Mouse (Mus musculus) cerebellum, postnatal 36 days (tissue): ENCODE measurements around the gene Filip1l.
A peak's percentile ranks its signal among the peaks of the same experiment; 100 is the strongest.

ENCODE experiments used
- DNase-seq, 2 experiments: peaks; one replicate each; pipeline ENCODE4 v3.0.0; 2021 to 2022; ENCODE audit warnings: mixed read lengths in 2 of 2

The Filip1l gene

GRCm38 (mm10) chr16:57352751-57353150 lies at the start of gene Filip1l:
TSS of gene Filip1l (plus strand) at chr16:57353093.
- DNase-seq: no peak

GRCm38 (mm10) chr16:57303716-57304115 lies 49.2 kb upstream of the Filip1l start:
- no peak for DNase-seq

- no peak for DNase-seq
These were observed 47.4 kb upstream of the Filip1l start for GRCm38 (mm10) chr16:57305463-57305862.

GRCm38 (mm10) chr16:57312130-57312529 lies 40.8 kb upstream of the Filip1l start:
- DNase-seq: no peak

GRCm38 (mm10) chr16:57313487-57313886 lies 39.4 kb upstream of the Filip1l start:
- DNase-seq: no peak

- DNase-seq: no peak
These were observed 38.7 kb upstream of the Filip1l start for GRCm38 (mm10) chr16:57314236-57314635.

GRCm38 (mm10) chr16:57315026-57315425 lies 37.9 kb upstream of the Filip1l start:
- DNase-seq: no peak

GRCm38 (mm10) chr16:57317127-57317526 lies 35.8 kb upstream of the Filip1l start:
- no peak for DNase-seq

- DNase-seq: no peak
These were observed 34.8 kb upstream of the Filip1l start for GRCm38 (mm10) chr16:57317882-57318636.

GRCm38 (mm10) chr16:57318637-57319125 lies 34.2 kb upstream of the Filip1l start:
- DNase-seq: no peak

- no peak for DNase-seq
These were observed 33.4 kb upstream of the Filip1l start for GRCm38 (mm10) chr16:57319284-57320124.

- DNase-seq: no peak
These were observed 25.9 kb upstream of the Filip1l start for GRCm38 (mm10) chr16:57326996-57327395.

GRCm38 (mm10) chr16:57329028-57329427 lies 23.9 kb upstream of the Filip1l start:
- no peak for DNase-seq

- DNase-seq: no peak
These were observed 22.8 kb upstream of the Filip1l start for GRCm38 (mm10) chr16:57330111-57330510.

GRCm38 (mm10) chr16:57332301-57332700 lies 20.6 kb upstream of the Filip1l start:
- DNase-seq: no peak

- DNase-seq: no peak
These were observed 16.0 kb upstream of the Filip1l start for GRCm38 (mm10) chr16:57336770-57337423.

- DNase-seq: no peak
These were observed 12.9 kb upstream of the Filip1l start for GRCm38 (mm10) chr16:57339765-57340612.

GRCm38 (mm10) chr16:57340613-57340898 lies 12.3 kb upstream of the Filip1l start:
- DNase-seq: no peak

GRCm38 (mm10) chr16:57346258-57346657 lies 6.6 kb upstream of the Filip1l start:
- no peak for DNase-seq

GRCm38 (mm10) chr16:57349039-57349438 lies 3.9 kb upstream of the Filip1l start:
- peak in 1 of 2 experiments; percentile 19 for DNase-seq

- DNase-seq: no peak
These were observed 3.2 kb upstream of the Filip1l start for GRCm38 (mm10) chr16:57349689-57350088.

GRCm38 (mm10) chr16:57353166-57353721 lies 351 bp downstream of the Filip1l start:
- DNase-seq: no peak
